Mouse (Mus musculus) gastrocnemius, adult 2 months (tissue): ENCODE measurements at regions not wholly inside any gene's neighbourhood (a gene's known extent, or its start where the extent isn't known, plus 50 kb on each side); places are given as distances from the start of the nearest gene placed in this dataset.

Experiments used
- DNase-seq: peaks from one replicate; pipeline ENCODE4 v3.0.0; 2022
- H3K27ac ChIP-seq: fragments of 200-600 bp; 2 replicates; pipeline ENCODE4 v1.8.1; 2022; ENCODE audit warnings: mild to moderate bottlenecking
- H3K4me3 ChIP-seq: fragments of 200-600 bp; 2 replicates; pipeline ENCODE4 v1.8.1; 2022; ENCODE audit warnings: mild to moderate bottlenecking, moderate library complexity
- CTCF ChIP-seq: fragments of 200-600 bp; IDR thresholded peaks from 2 replicates; pipeline ENCODE4 v1.8.1; 2022; ENCODE audit warnings: antibody characterized with exemption, mild to moderate bottlenecking, moderate library complexity
- intact Hi-C: fragments of 180-260 bp; cut with DNase I; formaldehyde crosslinking; loops from one replicate; pipeline ENCODE4 v1.15.1; 2025

DNA sequence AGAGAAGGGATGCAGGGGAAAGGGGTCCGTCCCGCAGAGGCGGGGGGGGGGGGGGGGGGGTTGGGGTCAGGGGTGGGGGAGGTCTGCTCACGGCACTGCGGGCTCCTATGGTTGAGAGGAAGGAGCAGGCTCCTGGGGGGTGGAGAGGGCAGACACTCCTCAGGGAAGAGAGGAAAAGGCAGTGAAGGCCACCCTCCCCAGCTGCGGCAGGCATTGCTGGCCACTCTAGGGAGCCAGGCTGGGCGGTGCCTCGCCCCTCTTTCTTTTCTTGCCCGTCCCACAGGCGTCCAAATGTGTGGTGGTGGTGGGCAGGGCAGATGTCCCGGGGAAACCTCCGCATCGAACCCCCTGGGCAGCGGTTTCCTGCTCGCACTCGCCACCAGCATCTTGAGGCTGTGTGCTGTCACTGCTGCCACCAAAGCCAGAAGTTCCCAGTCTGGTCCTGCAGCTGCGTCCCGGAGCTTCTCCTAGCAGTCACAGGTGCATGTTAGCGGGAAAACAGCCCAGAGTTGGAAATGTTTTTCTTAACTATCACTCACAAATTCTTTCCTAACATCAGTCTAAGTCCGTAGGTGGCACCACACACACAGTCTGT lies 110.4 kb downstream of the Dsel start:
- H3K4me3 ChIP-seq: peak overlapping the region; percentile 43
- intact Hi-C loops: no loop called here
- no peak overlapping the region for H3K27ac ChIP-seq
- TF ChIP-seq CTCF: no peak
- no peak for DNase-seq
